Mouse (Mus musculus) lung, postnatal 4 days (tissue): ENCODE measurements around the gene Gna12.

Source experiments
- DNase-seq, 2 experiments: peaks; one replicate each; pipeline ENCODE4 v3.0.0; 2021

The Gna12 gene

GRCm38 (mm10) chr5:140830314-140831063, at the start of gene Gna12:
TSS of gene Gna12 (minus strand) at chr5:140830431.
- DNase-seq, result peak; percentile 98 to 99

- no peak for DNase-seq
Observed at GRCm38 (mm10) chr5:140878644-140879043, 48.4 kb upstream of the Gna12 start.

GRCm38 (mm10) chr5:140873736-140874307, 43.6 kb upstream of the Gna12 start:
- DNase-seq, result no peak

GRCm38 (mm10) chr5:140873039-140873551, 42.9 kb upstream of the Gna12 start:
- peak; percentile 46 to 66 for DNase-seq

GRCm38 (mm10) chr5:140872532-140873038, 42.4 kb upstream of the Gna12 start:
- DNase-seq, result peak; percentile 33 to 49

- no peak for DNase-seq
Observed at GRCm38 (mm10) chr5:140871241-140871640, 41.0 kb upstream of the Gna12 start.

GRCm38 (mm10) chr5:140869034-140869433, 38.8 kb upstream of the Gna12 start:
- DNase-seq, result peak in 1 of 2 experiments; percentile 67

GRCm38 (mm10) chr5:140859730-140860129, 29.5 kb upstream of the Gna12 start:
- DNase-seq, result no peak

GRCm38 (mm10) chr5:140858335-140858734, 28.1 kb upstream of the Gna12 start:
- DNase-seq, result peak in 1 of 2 experiments; percentile 17

- no peak for DNase-seq
Observed at GRCm38 (mm10) chr5:140857432-140858154, 27.4 kb upstream of the Gna12 start.

GRCm38 (mm10) chr5:140855909-140856530, 25.8 kb upstream of the Gna12 start:
- DNase-seq, result no peak

- DNase-seq, result no peak
Observed at GRCm38 (mm10) chr5:140854700-140855099, 24.5 kb upstream of the Gna12 start.

- DNase-seq, result peak in 1 of 2 experiments; percentile 44
Observed at GRCm38 (mm10) chr5:140853723-140854122, 23.5 kb upstream of the Gna12 start.

GRCm38 (mm10) chr5:140852435-140852996, 22.3 kb upstream of the Gna12 start:
- no peak for DNase-seq

GRCm38 (mm10) chr5:140847300-140847729, 17.1 kb upstream of the Gna12 start:
- peak in 1 of 2 experiments; percentile 56 for DNase-seq

GRCm38 (mm10) chr5:140841942-140842341, 11.7 kb upstream of the Gna12 start:
- DNase-seq, result no peak

GRCm38 (mm10) chr5:140831064-140831431, 817 bp upstream of the Gna12 start:
- no peak for DNase-seq

GRCm38 (mm10) chr5:140829911-140830294, 328 bp downstream of the Gna12 start:
- peak in 1 of 2 experiments; percentile 56 for DNase-seq

GRCm38 (mm10) chr5:140829081-140829910, 935 bp downstream of the Gna12 start:
- no peak for DNase-seq

GRCm38 (mm10) chr5:140828363-140828762, 1.9 kb downstream of the Gna12 start:
- DNase-seq, result no peak

GRCm38 (mm10) chr5:140827896-140828295, 2.3 kb downstream of the Gna12 start:
- peak; percentile 40 to 63 for DNase-seq
